Mouse (Mus musculus) MEL (cell line): ENCODE data around the gene Evl.

Experiments used
- CTCF ChIP-seq, 3 experiments: IDR thresholded peaks in 2 of 3; conservative IDR thresholded peaks in 1 of 3; 2 replicates each; pipeline ENCODE4 v1.5.1; 2011 to 2012; ENCODE audit warnings: low read length in 3 of 3, low read depth in 2 of 3, mild to moderate bottlenecking in 2 of 3, improper control_type of control experiment in 1 of 3, inconsistent platforms in 1 of 3, mixed read lengths in 1 of 3, moderate library complexity in 1 of 3; ENCODE audit not compliant: control insufficient read depth in 1 of 3, insufficient read depth in 1 of 3, poor library complexity in 1 of 3, severe bottlenecking in 1 of 3
- EP300 ChIP-seq, 2 experiments: IDR thresholded peaks; 2 replicates each; pipeline ENCODE4 v1.6.1; 2011; ENCODE audit warnings: improper control_type of control experiment in 2 of 2, low read length in 2 of 2, low read depth in 1 of 2, mild to moderate bottlenecking in 1 of 2
- ETS1 ChIP-seq: IDR thresholded peaks from 2 replicates; pipeline ENCODE4 v1.6.1; 2012; ENCODE audit warnings: low read depth, mild to moderate bottlenecking, inconsistent platforms, low read length, improper control_type of control experiment, moderate library complexity
- MAX ChIP-seq: IDR thresholded peaks from 2 replicates; pipeline ENCODE4 v1.6.1; 2011; ENCODE audit warnings: low read length, improper control_type of control experiment
- MYC ChIP-seq: IDR thresholded peaks from 2 replicates; pipeline ENCODE4 v1.6.1; 2011; ENCODE audit warnings: low read depth, mild to moderate bottlenecking, low read length, improper control_type of control experiment, moderate library complexity
- NELFE ChIP-seq: IDR thresholded peaks from 2 replicates; pipeline ENCODE4 v1.6.1; 2011; ENCODE audit warnings: low read depth, low read length, improper control_type of control experiment
- RAD21 ChIP-seq: IDR thresholded peaks from 2 replicates; pipeline ENCODE4 v1.6.1; 2011; ENCODE audit warnings: mild to moderate bottlenecking, low read depth, low read length, improper control_type of control experiment
- SMC3 ChIP-seq: IDR thresholded peaks from 2 replicates; pipeline ENCODE4 v1.6.1; 2011; ENCODE audit warnings: low read depth, low read length, improper control_type of control experiment
- TAL1 ChIP-seq: IDR thresholded peaks from 2 replicates; pipeline ENCODE4 v1.6.1; 2012; ENCODE audit warnings: mild to moderate bottlenecking, inconsistent platforms, low read length, moderate library complexity, mixed read lengths
- TCF12 ChIP-seq: IDR thresholded peaks from 2 replicates; pipeline ENCODE4 v1.6.1; 2014; ENCODE audit warnings: low read depth, mild to moderate bottlenecking, inconsistent platforms, low read length, improper control_type of control experiment, moderate library complexity

GRCm38 (mm10) chr12:108553079-108553478 is 1.4 kb upstream of the Evl start:
- TF ChIP-seq ETS1 (no peak), NELFE (no peak), EP300 (IDR thresholded peaks at IDR 0.05; ENCODE audit: low read depth in 1 of 2, low read length in 2 of 2) (no peak), RAD21 (no peak), TCF12 (no peak), MYC (no peak), TAL1 (no peak), CTCF (IDR thresholded peaks at IDR 0.05 in 2 of 3, conservative IDR thresholded peaks at IDR 0.05 in 1 of 3; ENCODE audit: control insufficient read depth in 1 of 3, insufficient read depth in 1 of 3, low read depth in 2 of 3, low read length in 3 of 3, poor library complexity in 1 of 3, severe bottlenecking in 1 of 3) (no peak), MAX (no peak), SMC3 (no peak)
